Mouse (Mus musculus) R1 (cell line): Measurements from ENCODE around the gene Dennd1a.
"Not testable (repeated sequence)": the region's sequence is repeated elsewhere in the genome, so short reads cannot be mapped to it uniquely, and the experiment has no call there.

Source experiments
- DNase-seq: peaks from one replicate; pipeline ENCODE4 v3.0.0-alpha.2; 2018; ENCODE audit warnings: low read depth, low spot score

Dennd1a gene

DNA sequence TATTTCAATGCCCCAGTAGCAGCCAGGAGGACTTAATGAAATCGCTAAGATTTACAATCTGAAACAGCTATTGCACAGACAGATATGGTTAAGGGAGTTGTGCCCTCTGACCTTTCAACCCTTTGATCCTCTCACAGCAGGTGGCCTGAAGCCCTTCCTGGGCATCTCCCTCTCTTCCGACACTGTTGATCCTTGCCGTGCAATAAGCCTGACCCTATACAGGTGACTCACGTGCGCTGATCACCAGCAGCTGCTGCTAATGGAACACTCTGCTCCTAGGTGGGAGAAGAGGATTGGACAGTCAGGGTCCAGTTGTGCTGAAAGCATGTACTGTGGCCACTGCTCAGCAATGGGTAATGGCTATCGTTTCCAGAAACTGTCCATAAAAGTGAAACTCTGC lies 314.6 kb downstream of the Dennd1a start:
- peak; percentile 10 for DNase-seq

DNA sequence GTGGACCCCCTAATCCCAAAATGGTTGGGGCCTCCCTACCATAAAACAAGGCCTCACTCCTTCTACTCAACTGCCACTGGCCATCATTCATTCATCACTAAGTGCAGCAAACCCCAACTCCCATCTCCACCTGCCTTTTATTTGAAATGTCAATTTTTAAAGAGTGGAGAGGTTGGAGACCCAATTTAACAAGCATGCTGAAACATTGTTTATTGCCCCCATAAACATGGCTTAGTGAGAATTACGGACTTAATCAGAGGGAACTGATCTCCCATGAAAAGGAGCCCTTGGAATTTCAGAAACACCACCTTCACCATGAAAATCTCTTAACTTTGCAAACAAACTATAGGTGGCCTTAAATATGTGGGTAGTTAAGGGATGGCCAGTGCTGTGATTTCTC lies 315.5 kb downstream of the Dennd1a start:
- no peak for DNase-seq

DNA sequence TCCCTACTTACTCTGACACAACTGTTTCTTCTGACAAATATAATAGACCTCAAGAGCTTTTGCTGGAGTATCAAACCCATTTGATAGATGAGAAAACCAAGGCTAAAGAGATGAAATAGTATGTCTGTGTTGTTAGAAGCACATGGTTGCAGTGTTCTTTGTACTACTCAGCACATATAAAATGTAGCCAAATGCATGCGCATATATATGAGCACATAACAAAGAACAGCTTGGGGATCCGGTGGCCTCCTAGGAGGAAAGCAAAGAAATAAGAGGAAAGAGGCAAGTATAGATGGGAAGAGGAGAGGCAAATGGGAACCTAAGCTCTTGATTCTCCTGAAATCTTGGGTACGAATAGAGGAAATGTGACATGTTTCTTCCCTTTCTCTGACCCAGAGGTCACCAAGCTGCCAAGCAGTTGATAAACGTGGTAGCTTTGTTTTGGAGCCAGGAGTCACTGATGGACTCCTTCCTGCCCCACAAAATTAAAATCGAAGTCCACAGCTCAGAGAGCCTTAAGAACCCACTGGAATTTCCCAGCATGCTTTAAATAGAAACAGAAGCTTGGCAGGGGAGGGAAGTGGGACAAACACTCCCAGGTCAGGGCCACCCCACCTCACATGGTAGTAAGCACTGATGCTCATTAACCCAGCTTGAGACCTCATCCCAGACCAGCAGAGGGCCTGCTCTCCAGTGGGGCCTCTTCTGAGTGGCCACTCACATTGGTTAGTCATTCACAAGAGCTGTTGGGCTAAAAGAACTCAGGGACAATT lies 317.3 kb downstream of the Dennd1a start:
- DNase-seq: peak; percentile 24

DNA sequence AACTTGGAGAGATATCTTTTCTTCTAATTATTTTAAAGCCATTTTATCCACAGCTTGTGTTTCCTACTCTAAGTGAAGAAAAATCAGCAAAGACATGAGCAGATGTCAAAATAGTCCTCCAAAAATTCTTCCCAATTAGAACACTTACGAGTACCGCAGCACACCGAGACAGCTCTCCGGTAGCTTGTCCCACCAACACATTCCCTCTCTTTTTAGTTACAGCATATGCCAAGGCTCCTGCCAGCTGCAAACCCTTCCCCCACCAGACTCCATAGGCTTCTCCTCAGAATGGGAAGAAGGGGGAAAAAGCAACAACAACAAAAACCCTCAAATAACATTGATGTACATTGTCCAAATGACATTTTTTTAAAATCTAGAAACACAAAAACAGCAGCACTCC lies 322.7 kb downstream of the Dennd1a start:
- no peak for DNase-seq

DNA sequence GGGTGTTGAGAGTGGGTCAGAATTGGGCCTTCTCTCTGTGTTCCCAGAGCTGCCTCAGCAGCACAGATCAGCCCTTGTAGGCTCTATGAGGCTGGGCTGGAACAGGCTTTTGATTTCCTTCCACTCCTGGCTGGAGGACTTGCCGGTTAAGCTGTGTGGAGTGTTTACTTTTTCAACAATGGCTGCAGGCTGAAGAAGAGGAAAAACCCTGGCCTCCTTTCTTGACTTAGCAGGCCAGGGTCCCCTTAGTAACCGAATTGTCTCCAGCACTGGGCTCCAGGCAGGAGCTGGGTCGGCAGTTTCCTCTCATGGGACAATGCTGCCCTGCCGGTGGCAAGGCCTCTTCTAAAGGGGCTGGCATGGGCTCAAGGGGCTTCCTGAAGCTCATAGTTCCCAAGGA lies 323.8 kb downstream of the Dennd1a start:
- no peak for DNase-seq

DNA sequence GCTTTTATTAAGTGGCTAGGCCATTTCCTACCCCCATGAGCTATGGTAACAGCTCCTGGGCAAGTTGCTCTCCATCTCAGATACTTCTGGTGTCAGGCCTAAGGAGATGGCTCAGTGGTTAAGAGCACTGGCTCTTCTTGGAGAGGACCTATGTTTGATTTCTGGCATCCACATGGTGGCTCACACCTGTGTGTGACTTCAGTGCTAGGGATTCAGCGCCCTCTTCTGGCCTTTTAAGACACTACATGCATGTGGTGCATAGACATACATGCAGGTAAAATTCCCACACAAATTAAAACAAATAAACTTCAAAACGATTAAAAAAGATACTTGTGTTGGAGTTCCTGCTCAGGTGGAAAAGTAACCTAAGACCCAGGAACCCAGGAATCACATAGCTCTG lies 338.8 kb downstream of the Dennd1a start:
- DNase-seq: peak; percentile 62

DNA sequence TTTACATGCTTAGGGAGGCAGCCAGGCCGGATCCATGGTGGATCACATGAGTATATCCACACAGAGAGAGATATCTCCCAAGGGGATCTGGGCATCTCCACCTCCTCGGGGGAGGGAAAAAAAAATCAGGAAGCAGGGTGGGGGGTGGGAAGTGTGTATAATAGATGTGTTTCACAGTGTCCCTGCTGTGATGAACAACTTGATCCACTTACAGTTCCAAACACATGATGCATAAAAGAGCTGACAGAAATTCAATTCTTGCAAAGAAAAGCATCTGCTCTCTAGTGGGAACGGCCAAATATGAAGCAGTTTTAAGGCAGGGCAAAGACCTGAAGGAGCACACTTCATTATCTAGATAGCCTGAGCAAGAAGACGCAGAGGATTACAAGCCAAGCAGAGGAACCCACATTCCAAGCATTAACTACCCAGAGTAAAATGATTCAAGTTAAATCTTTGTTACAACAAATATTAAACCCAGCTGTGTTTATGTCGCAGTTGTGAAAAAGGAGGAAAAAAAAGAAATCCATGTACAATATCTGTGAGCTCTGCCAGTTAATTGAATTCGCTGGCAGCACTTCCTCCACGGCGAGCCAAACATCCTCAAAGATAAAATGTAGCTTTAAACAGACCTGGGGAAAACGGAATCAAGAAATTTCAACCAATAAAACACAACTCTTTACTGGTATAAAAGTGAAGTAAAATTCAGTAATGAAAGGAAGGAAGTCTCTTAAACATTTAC lies 341.4 kb downstream of the Dennd1a start:
- DNase-seq: no peak

DNA sequence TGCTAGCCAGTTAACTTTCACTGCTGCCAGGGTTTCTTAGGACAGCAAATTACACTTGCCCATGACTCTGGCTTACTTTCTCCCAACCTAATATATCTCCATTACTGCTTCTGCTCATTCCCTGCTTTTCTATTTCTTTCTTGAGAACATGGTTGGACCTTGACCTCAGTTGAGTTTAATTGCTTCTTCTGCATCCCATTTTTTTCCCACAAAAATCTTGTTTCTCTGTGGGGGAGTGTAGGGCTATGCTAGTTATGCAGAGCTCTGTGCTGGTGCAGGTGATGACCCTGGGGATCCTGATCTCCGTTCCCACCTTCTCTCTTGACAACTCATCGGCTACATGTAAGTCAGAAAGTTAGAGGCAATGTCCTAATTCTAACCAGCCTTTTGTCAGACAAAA lies 344.3 kb downstream of the Dennd1a start:
- no peak for DNase-seq

DNA sequence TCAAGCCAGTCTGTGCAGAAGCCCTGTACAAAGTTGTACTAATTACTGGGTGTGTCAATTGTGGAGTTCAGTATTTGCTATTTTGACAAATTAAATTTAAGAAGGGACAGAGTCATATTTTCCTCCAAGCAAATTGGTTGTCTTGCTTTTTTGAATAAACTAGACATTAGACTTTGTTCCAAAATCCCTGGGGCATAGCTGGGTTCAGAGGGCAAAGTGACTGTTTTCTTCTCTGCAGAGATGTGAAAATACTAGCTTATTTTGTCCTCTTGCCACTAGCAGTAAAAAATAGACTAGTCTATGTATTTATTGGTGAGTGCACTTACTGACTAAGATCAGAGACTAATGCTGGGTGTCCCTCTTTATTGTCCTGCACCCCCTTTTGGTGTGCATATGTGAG lies 345.4 kb downstream of the Dennd1a start:
- DNase-seq: no peak

DNA sequence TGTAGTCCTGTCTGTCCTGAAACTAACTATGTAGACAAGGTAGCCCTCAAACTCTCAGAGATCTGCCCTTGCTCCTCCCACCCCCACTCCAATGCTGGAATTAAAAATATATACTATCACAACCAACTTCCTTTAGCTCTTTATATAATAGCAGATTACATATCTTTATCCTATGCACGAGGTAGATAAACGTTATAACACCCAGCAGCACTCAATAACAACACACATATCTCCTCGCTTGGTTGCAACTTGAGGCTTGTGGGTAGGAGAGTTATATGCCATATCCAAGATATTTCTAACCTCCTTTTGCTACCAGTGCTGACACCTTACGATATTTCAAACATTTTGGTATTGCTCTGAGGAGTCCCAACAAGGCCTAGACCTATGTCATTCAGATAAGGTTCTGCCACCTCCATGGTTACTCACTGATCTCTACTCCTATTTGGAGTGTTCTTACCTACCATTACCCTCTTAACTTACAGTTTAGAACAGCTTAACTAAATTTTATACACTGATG lies 346.3 kb downstream of the Dennd1a start:
- DNase-seq: no peak

DNA sequence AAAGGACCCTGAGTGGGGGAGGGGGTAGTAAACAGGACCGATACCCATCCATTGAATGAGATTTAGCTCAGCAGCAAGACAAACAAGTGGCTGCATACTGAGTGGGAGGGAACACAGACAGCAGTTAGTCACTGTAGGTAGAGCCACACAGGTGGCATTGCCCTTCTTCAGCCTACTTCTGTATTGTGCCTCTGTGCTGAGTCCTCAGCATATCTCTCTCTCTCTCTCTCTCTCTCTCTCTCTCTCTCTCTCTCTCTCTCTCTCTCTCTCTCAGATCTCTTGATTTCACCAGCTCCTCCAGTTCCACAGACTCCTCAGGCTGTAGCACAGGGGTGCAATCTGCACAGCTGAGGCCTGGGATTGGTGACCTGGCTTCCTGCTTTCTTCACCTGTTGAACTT lies 347.2 kb downstream of the Dennd1a start:
- DNase-seq: peak; percentile 35

DNA sequence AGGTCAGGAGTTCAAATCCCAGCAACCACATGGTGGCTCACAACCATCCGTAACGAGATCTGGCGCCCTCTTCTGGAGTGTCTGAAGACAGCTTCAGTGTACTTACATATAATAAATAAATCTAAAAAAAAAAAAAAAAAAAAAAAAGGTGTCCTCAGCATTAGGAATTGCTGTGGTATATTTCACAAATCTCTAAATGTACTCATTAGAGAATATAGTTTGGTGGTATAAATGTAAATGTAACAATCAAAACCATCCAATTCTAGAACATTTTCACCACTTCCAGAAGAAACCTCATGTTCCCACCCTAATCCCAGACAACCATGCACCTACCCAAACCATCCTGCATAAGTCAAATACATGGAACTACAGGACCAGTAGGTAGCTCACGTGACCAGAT lies 350.3 kb downstream of the Dennd1a start:
- DNase-seq: not testable (repeated sequence)

DNA sequence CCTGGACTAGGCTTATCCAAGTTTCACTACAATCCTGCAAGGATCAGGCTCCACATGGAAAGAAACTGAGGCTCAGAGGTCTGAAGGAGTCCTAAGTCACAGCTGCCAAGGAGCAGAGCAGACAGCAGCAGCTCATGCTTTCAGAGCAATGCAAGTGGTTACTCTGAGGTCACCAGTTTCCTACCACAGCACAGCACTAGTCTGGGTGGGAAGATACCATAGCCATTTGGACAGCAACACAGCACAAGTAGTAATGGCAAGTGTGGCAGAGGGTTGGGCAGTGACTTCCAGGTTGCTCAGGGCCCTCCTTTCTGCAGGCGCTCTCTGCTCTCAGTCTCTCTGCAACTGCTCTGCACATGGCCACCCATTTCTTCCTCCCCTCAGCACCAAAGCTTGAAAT lies 354.9 kb downstream of the Dennd1a start:
- DNase-seq: no peak

DNA sequence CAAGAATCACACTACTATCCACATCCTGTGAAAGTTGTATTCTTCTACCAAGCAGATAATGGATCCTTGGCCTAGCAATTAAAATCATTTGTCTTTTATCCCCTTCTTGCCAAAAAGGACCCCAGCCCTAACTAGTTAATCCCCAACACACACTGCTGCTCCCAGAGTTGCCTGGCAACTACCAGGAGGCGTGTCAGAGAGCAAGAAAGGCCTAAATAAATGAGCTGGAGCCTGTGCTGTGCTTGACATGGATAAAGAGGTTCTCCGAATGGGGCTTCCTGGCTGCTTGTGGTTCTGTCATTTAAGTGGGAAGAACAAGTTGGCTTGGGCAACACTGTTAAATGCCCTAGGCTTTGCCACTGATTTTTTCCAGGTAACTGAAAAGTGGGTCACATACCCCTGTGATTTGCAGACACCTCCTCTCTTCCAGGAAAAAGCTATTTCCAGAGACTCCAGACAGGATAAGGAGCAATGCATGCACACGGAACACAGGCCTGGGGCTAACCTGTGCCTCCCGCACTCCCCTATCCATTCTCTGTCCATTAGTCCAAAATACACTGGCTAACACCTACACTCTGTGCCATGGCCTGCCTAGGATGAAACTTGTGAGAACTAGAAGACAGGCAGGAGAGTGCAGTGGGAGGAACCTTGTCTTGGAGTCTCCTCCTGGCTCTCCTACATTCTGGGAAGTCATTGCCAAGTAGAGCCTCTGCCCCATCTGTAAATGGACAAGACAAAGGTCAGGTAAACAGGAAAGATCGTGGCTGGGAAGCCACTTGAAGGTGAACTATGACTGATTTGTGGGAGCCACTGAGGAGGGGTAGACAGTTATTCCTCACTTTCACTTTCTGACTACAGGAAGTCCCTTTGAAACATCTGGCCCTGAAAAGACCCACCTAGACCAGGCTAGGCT lies 355.9 kb downstream of the Dennd1a start:
- no peak for DNase-seq

DNA sequence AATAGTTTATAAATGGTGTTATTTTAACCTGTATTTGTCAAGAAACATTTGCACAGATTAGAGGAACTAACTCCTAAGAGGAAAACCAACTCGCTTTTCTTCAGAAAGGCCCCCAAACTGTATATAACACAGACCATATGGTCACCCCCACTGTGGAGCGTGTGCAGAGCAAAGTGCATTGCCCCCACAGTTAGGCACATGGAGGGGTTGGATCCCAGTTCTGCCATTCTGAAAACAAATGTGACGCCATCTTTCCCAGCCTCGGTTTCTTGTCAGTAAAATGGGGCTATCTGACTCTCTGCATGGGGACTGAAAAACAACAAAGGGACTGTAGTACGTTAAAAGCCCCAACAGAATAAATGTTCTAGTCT lies 361.1 kb downstream of the Dennd1a start:
- DNase-seq: no peak

DNA sequence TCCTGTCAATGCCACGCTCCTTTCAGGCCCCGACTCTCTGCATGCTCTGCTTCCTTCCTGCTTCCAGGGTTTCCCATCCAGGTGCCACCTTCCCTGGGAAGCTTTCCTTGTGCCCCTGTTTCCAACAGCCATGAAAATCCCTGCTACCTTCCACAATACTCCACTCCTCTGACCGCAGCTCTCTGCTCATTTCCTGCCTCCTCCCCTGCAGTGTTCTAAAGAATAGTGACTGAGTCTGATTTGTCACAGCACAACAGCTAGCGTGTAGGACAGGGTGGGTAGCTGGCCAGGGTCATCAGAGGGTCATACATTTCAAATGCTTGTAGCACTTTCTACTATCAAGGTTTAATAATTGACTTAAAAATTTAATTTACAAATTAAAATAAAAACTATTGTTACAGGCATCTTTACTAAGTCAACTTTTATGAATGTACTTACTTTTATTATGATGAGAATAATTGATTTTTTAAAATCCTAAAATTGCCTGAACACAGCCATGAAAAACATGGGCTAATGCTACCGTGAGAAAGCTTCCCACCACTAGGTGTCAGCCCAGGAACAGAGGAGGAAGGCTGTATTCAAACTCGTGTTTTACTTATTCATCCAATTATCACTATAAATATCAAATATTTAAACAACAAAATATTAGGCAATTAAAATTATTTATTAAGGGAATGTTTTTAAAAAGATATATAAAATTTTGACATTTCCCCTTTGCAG lies 361.6 kb downstream of the Dennd1a start:
- DNase-seq: no peak

DNA sequence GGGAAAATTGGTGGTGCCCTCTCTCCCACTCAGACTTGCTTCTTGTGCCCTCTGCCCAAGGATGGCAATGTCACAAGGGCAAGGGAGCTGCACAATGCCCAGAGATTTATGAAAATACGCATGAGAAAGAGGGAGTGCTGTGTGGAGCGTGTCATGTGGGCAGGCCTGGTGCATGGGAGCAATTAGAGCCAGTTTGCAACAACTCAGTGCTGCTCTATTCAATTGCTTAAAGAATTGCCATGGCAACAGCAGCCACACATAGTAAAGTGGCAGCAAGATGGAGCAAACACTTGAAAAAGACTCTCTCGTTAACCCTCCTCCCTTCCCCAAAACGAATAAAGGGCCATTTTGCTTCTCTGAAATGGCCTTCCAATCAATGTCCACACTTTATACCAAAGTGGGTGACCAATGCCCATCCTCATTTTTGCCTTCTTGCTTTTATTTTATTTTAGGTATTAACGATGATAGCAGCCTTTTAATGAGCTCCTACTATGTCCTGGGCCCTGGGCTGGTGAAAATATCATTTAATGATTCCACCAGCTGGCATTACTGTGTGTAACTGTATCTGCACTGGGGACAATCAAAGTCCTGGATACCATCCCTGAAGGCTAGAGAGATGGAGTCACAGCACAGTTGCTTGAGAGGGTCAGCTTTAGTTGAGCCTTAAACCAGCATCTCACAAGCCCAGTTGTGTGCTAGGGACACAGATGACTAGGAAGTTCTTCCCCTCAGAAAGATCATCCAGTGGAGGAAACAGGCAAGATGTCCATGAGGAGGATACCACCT lies 378.3 kb downstream of the Dennd1a start:
- DNase-seq: peak; percentile 19

DNA sequence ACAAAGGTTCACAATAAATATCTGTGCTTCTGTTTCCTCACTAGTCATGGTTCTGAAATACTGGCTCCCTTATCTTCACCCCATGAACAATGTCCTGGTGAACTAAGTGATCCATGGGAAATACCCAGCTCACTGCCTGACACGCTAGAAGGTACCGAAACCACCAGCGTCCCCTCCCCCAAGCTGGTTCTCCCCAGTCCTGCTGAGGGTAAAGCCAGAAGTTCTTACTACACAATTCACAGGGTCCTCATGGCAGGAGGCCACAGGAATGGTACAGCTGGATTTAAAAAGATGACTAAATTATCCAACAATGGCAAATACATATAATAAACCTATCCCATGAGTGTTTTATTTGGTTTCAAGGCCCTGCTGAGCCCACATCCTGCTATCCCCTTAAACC lies 378.9 kb downstream of the Dennd1a start:
- DNase-seq: no peak

DNA sequence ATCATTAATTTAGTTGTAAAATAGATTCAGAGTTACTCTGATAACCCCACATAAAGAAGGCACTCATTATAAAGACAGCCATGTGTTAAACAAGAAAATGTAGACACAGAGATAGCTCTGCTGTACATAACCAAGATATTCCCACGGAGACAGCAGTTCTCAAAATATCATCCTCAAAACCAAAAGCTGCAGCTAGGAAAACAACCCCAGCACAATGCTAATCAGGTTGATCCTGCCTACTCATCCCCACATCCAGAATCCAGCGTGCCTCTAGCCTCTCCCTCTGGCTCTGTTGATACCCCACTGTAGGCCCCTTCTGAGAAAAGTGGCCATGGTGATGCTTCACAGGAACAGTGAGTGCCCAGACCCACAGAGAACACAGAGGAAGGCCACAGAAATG lies 380.9 kb downstream of the Dennd1a start:
- no peak for DNase-seq

DNA sequence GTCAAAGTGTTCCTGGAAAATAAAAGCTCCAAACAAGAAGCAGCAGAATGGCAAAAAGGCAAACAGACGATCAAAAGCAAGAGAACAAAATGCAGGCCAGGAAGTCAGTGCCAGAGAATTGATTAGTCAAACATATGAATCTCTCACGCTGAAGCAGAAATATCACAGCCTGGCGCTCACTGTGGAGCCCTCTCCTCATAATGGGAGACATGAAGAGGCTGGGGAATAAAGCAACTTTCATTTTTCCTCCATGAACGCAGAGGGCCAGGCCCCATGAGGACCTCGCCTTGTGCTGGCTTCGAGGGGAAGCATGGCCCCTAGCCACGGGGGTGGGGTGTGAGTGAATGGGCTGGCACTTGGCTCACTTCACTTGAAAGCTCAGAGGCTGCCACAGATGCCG lies 383.9 kb downstream of the Dennd1a start:
- DNase-seq: no peak

DNA sequence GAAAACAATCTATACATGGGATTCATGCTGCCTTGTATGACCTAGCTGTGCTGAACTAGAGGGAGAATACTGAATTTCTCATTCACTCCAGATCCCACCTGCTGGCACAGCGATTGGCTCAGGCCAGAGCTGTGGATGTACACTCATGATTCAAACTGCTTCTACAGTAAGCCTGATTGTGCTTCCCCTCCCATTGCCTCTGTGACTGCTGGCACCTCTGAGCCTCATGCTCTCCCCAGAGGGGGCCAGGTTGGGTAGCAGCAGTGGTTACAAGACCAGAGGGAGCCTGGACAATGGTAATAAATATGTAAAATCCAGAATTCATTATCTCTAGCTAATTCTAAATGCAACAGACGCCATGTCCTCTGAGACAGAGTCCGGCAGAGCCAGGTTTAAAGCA lies 404.0 kb downstream of the Dennd1a start:
- no peak for DNase-seq
